Mouse (Mus musculus): ENCODE measurements at regions not wholly inside any gene's neighbourhood (a gene's known extent, or its start where the extent isn't known, plus 50 kb on each side); places are given as distances from the start of the nearest gene placed in this dataset.

DNA sequence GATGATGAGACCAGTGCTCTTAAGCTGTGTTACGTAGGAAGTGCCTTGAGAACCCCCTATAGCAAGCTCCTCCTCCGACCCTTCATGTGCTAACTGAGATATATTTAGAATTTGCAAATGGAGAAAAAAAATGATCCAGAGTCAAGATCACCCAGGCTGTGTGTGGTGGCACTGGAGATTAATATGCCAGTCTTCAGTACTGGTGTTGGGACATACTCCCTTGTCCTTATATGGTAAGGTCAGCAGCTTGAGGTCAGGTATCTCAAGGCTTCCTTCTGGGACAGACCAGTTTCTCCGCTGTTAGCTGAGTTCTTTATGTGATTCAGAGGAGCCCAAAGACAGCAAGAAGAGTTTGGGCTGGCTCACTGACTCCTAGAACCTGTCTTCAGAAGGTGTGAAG is 116.0 kb upstream of the Cox10 start:
- TF ChIP-seq GATA1 (IDR thresholded peaks at IDR 0.05; ENCODE audit: borderline replicate concordance, low read length) (no peak), CTCF (IDR thresholded peaks at IDR 0.05; ENCODE audit: low read depth, low read length) (no peak), POLR2AphosphoS5 (IDR thresholded peaks at IDR 0.05; ENCODE audit: insufficient replicate concordance, low read depth, low read length) (no peak)

Data from G1E (cell line).